Mouse (Mus musculus): ENCODE results near the gene Lpcat4. TPM values are rescaled to one million over a fixed set of nuclear protein-coding genes. Genes with fewer than 3 reads are reported as not detected.

Gene Lpcat4
- polyA plus RNA-seq, 1 experiment from 2014 or later = 11.9 TPM

DNA sequence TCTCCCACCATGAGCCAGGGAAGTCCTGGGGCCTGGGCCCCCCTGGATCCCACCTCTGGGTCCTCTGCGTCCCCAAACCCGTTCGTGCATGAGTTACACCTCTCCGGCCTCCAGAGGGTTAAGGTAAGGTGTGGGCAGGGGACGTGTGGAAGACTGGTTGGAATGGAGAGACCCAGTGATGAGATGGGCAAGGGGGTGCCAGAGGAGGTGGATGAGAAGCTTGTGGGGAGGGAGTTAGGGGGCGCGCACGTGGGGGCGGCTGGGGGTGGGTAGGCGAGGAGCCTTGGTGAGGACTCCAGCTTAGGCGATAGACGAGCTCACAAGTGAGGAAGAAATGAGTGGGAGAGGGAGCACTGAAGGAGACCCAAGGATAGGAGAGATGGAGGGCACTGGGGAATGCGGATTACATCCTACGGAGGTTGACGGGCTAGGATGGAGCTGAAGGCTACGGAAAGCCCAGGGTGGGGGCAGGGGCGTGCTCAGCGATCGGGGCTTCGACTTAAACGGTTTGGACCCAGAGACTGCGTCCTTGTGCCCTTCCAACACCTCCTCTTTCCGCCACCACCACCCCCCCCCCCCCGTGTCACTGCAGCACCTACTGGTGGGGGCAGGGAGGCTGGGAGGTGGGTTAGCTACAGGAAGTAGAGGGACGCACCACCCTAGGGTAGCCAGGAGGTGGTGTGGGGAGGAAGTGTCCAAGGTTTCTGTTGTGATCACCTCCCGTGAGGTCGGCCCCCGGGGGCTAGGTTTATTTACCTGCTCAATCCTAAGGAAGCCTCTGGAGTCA, 860 bp downstream of the Lpcat4 start:
- DNase-seq (ENCODE audit: low spot score) (peak; percentile 23), ATAC-seq (peak; percentile 17)
- Histone ChIP-seq H3K4me1 (ENCODE audit: insufficient read depth, low read depth, low read length) (peaks cover 6% of the 10 kb centered on the region; the same call in 1 of the 2 replicates), H3K9me3 (ENCODE audit: low read length) (no peaks in the 10 kb centered on the region), H3K36me3 (ENCODE audit: insufficient read depth, low read length) (no peaks in the 10 kb centered on the region), H3K27me3 (replicated peaks; ENCODE audit: insufficient read depth, low read length) (no peaks in the 10 kb centered on the region), H3K27ac (ENCODE audit: low read length) (0 out of 2 replicates have a peak overlapping the region, but pooled peaks have one; percentile 81), H3K4me3 (ENCODE audit: low read depth, low read length) (peak overlapping the region; percentile 86), H3K4me2 (replicated peaks; ENCODE audit: low read depth, low read length) (peak overlapping the region; percentile 89), H3K9ac (replicated peaks; ENCODE audit: low read depth) (peak overlapping the region; percentile 41; the same call in 1 of the 2 replicates)
- no peak for TF ChIP-seq EP300 (IDR thresholded peaks at IDR 0.05)
- peak; percentile 17; the same call in 1 of the 2 replicates for TF ChIP-seq CTCF (IDR thresholded peaks at IDR 0.05)
- WGBS = 2% methylated on average over 25 of the region's 28 CpGs

DNA sequence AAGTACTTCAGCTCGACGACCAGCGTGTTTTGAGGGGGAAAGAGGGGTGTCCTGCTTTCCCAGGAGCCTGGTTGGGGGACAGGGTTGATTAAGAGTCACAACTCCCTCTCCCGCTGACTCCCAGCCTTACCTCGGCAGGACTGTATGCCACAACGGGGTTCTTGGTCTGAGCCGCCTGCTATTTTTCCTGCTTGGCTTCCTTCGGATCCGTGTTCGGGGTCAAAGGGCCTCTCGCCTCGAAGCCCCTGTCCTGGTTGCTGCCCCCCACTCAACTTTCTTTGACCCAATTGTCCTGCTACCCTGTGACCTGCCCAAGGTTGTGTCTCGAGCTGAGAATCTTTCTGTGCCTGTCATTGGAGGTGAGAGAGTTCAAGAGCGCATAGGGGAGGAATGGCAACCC, 2.5 kb downstream of the Lpcat4 start:
- no peaks in the 10 kb centered on the region for H3K9me3 ChIP-seq (ENCODE audit: low read length)
- WGBS = 76% methylated on average over 14 of the region's 14 CpGs
- H3K27ac ChIP-seq (ENCODE audit: low read length) = no peak overlapping the region
- H3K36me3 ChIP-seq (ENCODE audit: insufficient read depth, low read length) = no peaks in the 10 kb centered on the region
- H3K27me3 ChIP-seq (replicated peaks; ENCODE audit: insufficient read depth, low read length) = no peaks in the 10 kb centered on the region
- ATAC-seq (no peak), DNase-seq (ENCODE audit: low spot score) (no peak)
- TF ChIP-seq CTCF (IDR thresholded peaks at IDR 0.05) = no peak
- no peak for TF ChIP-seq EP300 (IDR thresholded peaks at IDR 0.05)
- peaks cover 6% of the 10 kb centered on the region; the same call in 1 of the 2 replicates for H3K4me1 ChIP-seq (ENCODE audit: insufficient read depth, low read depth, low read length)
- no peak overlapping the region for H3K4me3 ChIP-seq (ENCODE audit: low read depth, low read length)
- H3K9ac ChIP-seq (replicated peaks; ENCODE audit: low read depth) = no peak overlapping the region
- no peak overlapping the region for H3K4me2 ChIP-seq (replicated peaks; ENCODE audit: low read depth, low read length)

GRCm38 (mm10) chr2:112245307-112245706, 6.0 kb downstream of the Lpcat4 start:
- Histone ChIP-seq H3K4me1 (ENCODE audit: insufficient read depth, low read depth, low read length) (no peaks in the 10 kb centered on the region), H3K36me3 (ENCODE audit: insufficient read depth, low read length) (no peaks in the 10 kb centered on the region), H3K9ac (replicated peaks; ENCODE audit: low read depth) (no peak overlapping the region), H3K4me3 (ENCODE audit: low read depth, low read length) (no peak overlapping the region), H3K27ac (ENCODE audit: low read length) (no peak overlapping the region), H3K4me2 (replicated peaks; ENCODE audit: low read depth, low read length) (no peak overlapping the region), H3K9me3 (ENCODE audit: low read length) (no peaks in the 10 kb centered on the region), H3K27me3 (replicated peaks; ENCODE audit: insufficient read depth, low read length) (no peaks in the 10 kb centered on the region)
- ATAC-seq (peak; percentile 43), DNase-seq (ENCODE audit: low spot score) (peak; percentile 55)
- no peak for TF ChIP-seq CTCF (IDR thresholded peaks at IDR 0.05)
- TF ChIP-seq EP300 (IDR thresholded peaks at IDR 0.05) = peak; percentile 35; the same call in 1 of the 2 replicates
- WGBS = 54% methylated on average over 5 of the region's 5 CpGs

- Histone ChIP-seq H3K27me3 (replicated peaks; ENCODE audit: insufficient read depth, low read length) (no peaks in the 10 kb centered on the region), H3K4me2 (replicated peaks; ENCODE audit: low read depth, low read length) (no peak overlapping the region), H3K9ac (replicated peaks; ENCODE audit: low read depth) (no peak overlapping the region), H3K27ac (ENCODE audit: low read length) (no peak overlapping the region), H3K9me3 (ENCODE audit: low read length) (no peaks in the 10 kb centered on the region), H3K36me3 (ENCODE audit: insufficient read depth, low read length) (no peaks in the 10 kb centered on the region), H3K4me3 (ENCODE audit: low read depth, low read length) (no peak overlapping the region), H3K4me1 (ENCODE audit: insufficient read depth, low read depth, low read length) (no peaks in the 10 kb centered on the region)
- WGBS = 75% methylated on average over 6 of the region's 6 CpGs
- ATAC-seq (peak; percentile 35; the same call in 1 of the 2 replicates), DNase-seq (ENCODE audit: low spot score) (no peak)
- TF ChIP-seq CTCF (IDR thresholded peaks at IDR 0.05) = no peak
- TF ChIP-seq EP300 (IDR thresholded peaks at IDR 0.05) = no peak
Measured at GRCm38 (mm10) chr2:112246193-112246592, 6.9 kb downstream of the Lpcat4 start.

DNA sequence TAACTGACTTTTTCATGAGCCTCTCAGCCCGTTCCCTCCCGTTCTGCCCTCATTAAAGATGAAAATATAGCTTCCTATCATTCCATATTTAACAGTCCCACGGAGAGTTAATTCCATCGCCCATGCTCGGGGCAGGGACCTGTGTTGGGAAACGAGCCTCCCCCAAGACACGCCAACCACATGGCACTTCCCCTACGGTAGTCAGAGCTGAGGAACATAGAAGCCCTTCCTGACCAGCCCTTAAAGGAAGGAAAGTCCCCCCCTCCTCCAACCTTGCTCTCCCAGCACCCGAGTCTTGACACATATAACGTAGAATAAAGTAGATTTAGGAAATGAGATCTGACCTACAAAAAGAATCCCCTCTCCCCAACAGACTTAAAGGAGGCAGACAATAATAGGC, 8.1 kb downstream of the Lpcat4 start:
- 72% methylated on average over 10 of the region's 10 CpGs for WGBS
- H3K9ac ChIP-seq (replicated peaks; ENCODE audit: low read depth) = no peak overlapping the region
- H3K4me1 ChIP-seq (ENCODE audit: insufficient read depth, low read depth, low read length) = no peaks in the 10 kb centered on the region
- no peak overlapping the region for H3K27ac ChIP-seq (ENCODE audit: low read length)
- no peak overlapping the region for H3K4me2 ChIP-seq (replicated peaks; ENCODE audit: low read depth, low read length)
- no peaks in the 10 kb centered on the region for H3K36me3 ChIP-seq (ENCODE audit: insufficient read depth, low read length)
- no peak for DNase-seq (ENCODE audit: low spot score)
- no peak overlapping the region for H3K4me3 ChIP-seq (ENCODE audit: low read depth, low read length)
- no peaks in the 10 kb centered on the region for H3K27me3 ChIP-seq (replicated peaks; ENCODE audit: insufficient read depth, low read length)
- no peaks in the 10 kb centered on the region for H3K9me3 ChIP-seq (ENCODE audit: low read length)
- no peak for ATAC-seq
- TF ChIP-seq CTCF (IDR thresholded peaks at IDR 0.05) (no peak), EP300 (IDR thresholded peaks at IDR 0.05) (no peak)

GRCm38 (mm10) chr2:112249780-112250453, 10.6 kb downstream of the Lpcat4 start:
- H3K36me3 ChIP-seq (ENCODE audit: insufficient read depth, low read length) = no peaks in the 10 kb centered on the region
- no peak overlapping the region for H3K4me3 ChIP-seq (ENCODE audit: low read depth, low read length)
- H3K27ac ChIP-seq (ENCODE audit: low read length) = no peak overlapping the region
- no peaks in the 10 kb centered on the region for H3K27me3 ChIP-seq (replicated peaks; ENCODE audit: insufficient read depth, low read length)
- H3K4me2 ChIP-seq (replicated peaks; ENCODE audit: low read depth, low read length) = no peak overlapping the region
- no peaks in the 10 kb centered on the region for H3K4me1 ChIP-seq (ENCODE audit: insufficient read depth, low read depth, low read length)
- DNase-seq (ENCODE audit: low spot score) = no peak
- H3K9ac ChIP-seq (replicated peaks; ENCODE audit: low read depth) = no peak overlapping the region
- ATAC-seq = no peak
- TF ChIP-seq CTCF (IDR thresholded peaks at IDR 0.05) (no peak), EP300 (IDR thresholded peaks at IDR 0.05) (no peak)
- 88% methylated on average over 10 of the region's 10 CpGs for WGBS
- no peaks in the 10 kb centered on the region for H3K9me3 ChIP-seq (ENCODE audit: low read length)
